Mouse (Mus musculus) left cerebral cortex, adult 11 months (tissue): Measurements from ENCODE around the gene Atp2a2.

Experiments
- DNase-seq: peaks from one replicate; pipeline ENCODE4 v3.0.0; 2022; ENCODE audit warnings: low spot score

The Atp2a2 gene

GRCm38 (mm10) chr5:122502077-122502941 lies at the start of gene Atp2a2:
Gene Atp2a2 (minus strand): TSS chr5:122502225.
- DNase-seq, result peak; percentile 88

GRCm38 (mm10) chr5:122550460-122550859 lies 48.4 kb upstream of the Atp2a2 start:
- no peak for DNase-seq

- no peak for DNase-seq
Observed at GRCm38 (mm10) chr5:122548671-122549070, 46.6 kb upstream of the Atp2a2 start.

- DNase-seq, result no peak
Observed at GRCm38 (mm10) chr5:122547810-122548209, 45.8 kb upstream of the Atp2a2 start.

GRCm38 (mm10) chr5:122547251-122547714 lies 45.3 kb upstream of the Atp2a2 start:
- DNase-seq, result peak; percentile 26

GRCm38 (mm10) chr5:122543392-122543791 lies 41.4 kb upstream of the Atp2a2 start:
- DNase-seq, result no peak

- no peak for DNase-seq
Observed at GRCm38 (mm10) chr5:122541871-122542270, 39.8 kb upstream of the Atp2a2 start.

GRCm38 (mm10) chr5:122538077-122538476 lies 36.1 kb upstream of the Atp2a2 start:
- DNase-seq, result no peak

- DNase-seq, result no peak
Observed at GRCm38 (mm10) chr5:122537654-122538053, 35.6 kb upstream of the Atp2a2 start.

- DNase-seq, result no peak
Observed at GRCm38 (mm10) chr5:122533884-122534283, 31.9 kb upstream of the Atp2a2 start.

GRCm38 (mm10) chr5:122529913-122530604 lies 28.0 kb upstream of the Atp2a2 start:
- DNase-seq, result no peak

GRCm38 (mm10) chr5:122529316-122529715 lies 27.3 kb upstream of the Atp2a2 start:
- no peak for DNase-seq

- DNase-seq, result no peak
Observed at GRCm38 (mm10) chr5:122528591-122528990, 26.6 kb upstream of the Atp2a2 start.

GRCm38 (mm10) chr5:122527761-122528160 lies 25.7 kb upstream of the Atp2a2 start:
- no peak for DNase-seq

GRCm38 (mm10) chr5:122526878-122527730 lies 25.1 kb upstream of the Atp2a2 start:
- DNase-seq, result no peak

- no peak for DNase-seq
Observed at GRCm38 (mm10) chr5:122526405-122526804, 24.4 kb upstream of the Atp2a2 start.

GRCm38 (mm10) chr5:122525238-122525931 lies 23.4 kb upstream of the Atp2a2 start:
- no peak for DNase-seq

- no peak for DNase-seq
Observed at GRCm38 (mm10) chr5:122524854-122525237, 22.8 kb upstream of the Atp2a2 start.

- DNase-seq, result no peak
Observed at GRCm38 (mm10) chr5:122524244-122524643, 22.2 kb upstream of the Atp2a2 start.

- DNase-seq, result no peak
Observed at GRCm38 (mm10) chr5:122521130-122521473, 19.1 kb upstream of the Atp2a2 start.

- no peak for DNase-seq
Observed at GRCm38 (mm10) chr5:122520254-122521129, 18.5 kb upstream of the Atp2a2 start.
